Mouse (Mus musculus): ENCODE measurements at regions not wholly inside any gene's neighbourhood (a gene's known extent, or its start where the extent isn't known, plus 50 kb on each side); places are given as distances from the start of the nearest gene placed in this dataset.
A peak's percentile ranks its signal among the peaks of the same experiment; 100 is the strongest.

GRCm38 (mm10) chr9:61841222-61841621 is 73.1 kb downstream of the Rplp1 start:
- no peak for DNase-seq (ENCODE audit: low spot score)
- Histone ChIP-seq H3K9me3 (no peaks in the 10 kb centered on the region), H3K4me1 (0 out of 2 replicates have a peak, but pooled peaks cover 3% of the 10 kb centered on the region), H3K4me3 (no peak overlapping the region), H3K27me3 (replicated peaks; ENCODE audit: low read depth, poor library complexity, severe bottlenecking) (no peaks in the 10 kb centered on the region), H3K27ac (replicated peaks) (no peak overlapping the region), H3K36me3 (replicated peaks) (no peaks in the 10 kb centered on the region)
- 87% methylated on average over 8 of the region's 8 CpGs for WGBS

GRCm38 (mm10) chr9:61840353-61840752 is 74.0 kb downstream of the Rplp1 start:
- 89% methylated on average over 7 of the region's 7 CpGs for WGBS

DNA sequence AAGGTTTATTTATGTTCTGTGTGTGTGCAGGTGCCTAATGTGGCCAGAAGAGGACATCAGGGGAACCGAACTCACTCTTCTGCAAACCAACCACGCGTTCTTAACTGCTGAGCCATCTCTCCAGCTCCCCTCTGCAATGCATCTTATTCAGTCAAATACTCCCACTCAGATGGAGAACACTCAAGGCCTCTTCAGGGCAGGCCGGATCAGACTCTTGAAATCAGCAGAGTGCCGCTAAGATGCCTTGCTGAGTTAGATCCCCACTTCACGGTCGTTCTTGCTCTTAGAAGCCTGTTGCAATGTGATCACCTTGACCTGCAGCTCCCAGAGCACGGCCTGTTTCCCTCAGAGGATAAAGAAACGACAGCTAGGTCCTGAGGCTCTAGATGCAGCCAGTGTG is 81.1 kb downstream of the Rplp1 start:
- Histone ChIP-seq H3K27ac (replicated peaks) (no peak overlapping the region), H3K9me3 (no peaks in the 10 kb centered on the region), H3K4me3 (no peak overlapping the region), H3K27me3 (replicated peaks; ENCODE audit: low read depth, poor library complexity, severe bottlenecking) (peaks cover 31% of the 10 kb centered on the region), H3K36me3 (replicated peaks) (no peaks in the 10 kb centered on the region), H3K4me1 (peaks cover 3% of the 10 kb centered on the region; the same call in 1 of the 2 replicates)
- 70% methylated on average over 9 of the region's 9 CpGs for WGBS
- no peak for DNase-seq (ENCODE audit: low spot score)

More at GRCm38 (mm10) chr9:61840353-61840752, 74.0 kb downstream of the Rplp1 start:
- Histone ChIP-seq H3K9me3 (no peaks in the 10 kb centered on the region), H3K4me1 (0 out of 2 replicates have a peak, but pooled peaks cover 3% of the 10 kb centered on the region), H3K27me3 (replicated peaks; ENCODE audit: low read depth, poor library complexity, severe bottlenecking) (no peaks in the 10 kb centered on the region), H3K27ac (replicated peaks) (no peak overlapping the region), H3K4me3 (no peak overlapping the region), H3K36me3 (replicated peaks) (no peaks in the 10 kb centered on the region)
- no peak for DNase-seq (ENCODE audit: low spot score)

GRCm38 (mm10) chr9:61830236-61830635 is 84.1 kb downstream of the Rplp1 start:
- Histone ChIP-seq H3K36me3 (replicated peaks) (no peaks in the 10 kb centered on the region), H3K27me3 (replicated peaks; ENCODE audit: low read depth, poor library complexity, severe bottlenecking) (peaks cover 43% of the 10 kb centered on the region), H3K4me1 (peaks cover 9% of the 10 kb centered on the region), H3K27ac (replicated peaks) (no peak overlapping the region), H3K4me3 (no peak overlapping the region), H3K9me3 (no peaks in the 10 kb centered on the region)
- peak; percentile 17 for DNase-seq (ENCODE audit: low spot score)
- WGBS, result 79% methylated on average over 7 of the region's 7 CpGs

DNA sequence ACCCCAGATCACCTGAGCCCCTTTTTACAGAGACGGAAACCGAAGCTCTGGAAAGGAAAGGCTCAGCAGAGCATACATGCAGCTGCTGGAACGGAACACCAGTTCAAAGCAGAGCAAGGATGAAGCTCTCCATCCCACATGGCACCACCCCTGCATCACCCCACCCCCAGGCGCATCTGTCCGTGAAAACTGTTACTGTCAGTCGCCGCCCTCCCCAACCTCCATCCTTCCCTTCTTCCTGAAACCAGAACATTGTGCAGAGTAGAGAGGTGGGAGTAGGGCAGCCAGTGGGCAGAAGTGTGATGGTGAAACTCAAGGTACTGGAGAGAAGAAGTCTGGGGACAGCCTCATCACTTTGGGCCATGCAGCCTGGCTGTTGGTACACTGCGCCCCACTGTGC is 84.6 kb downstream of the Rplp1 start:
- no peak overlapping the region for H3K4me3 ChIP-seq
- WGBS, result 82% methylated on average over 8 of the region's 8 CpGs
- H3K27me3 ChIP-seq (replicated peaks; ENCODE audit: low read depth, poor library complexity, severe bottlenecking), result peaks cover 38% of the 10 kb centered on the region
- no peak overlapping the region for H3K27ac ChIP-seq (replicated peaks)
- no peaks in the 10 kb centered on the region for H3K9me3 ChIP-seq
- DNase-seq (ENCODE audit: low spot score), result no peak
- peaks cover 14% of the 10 kb centered on the region for H3K4me1 ChIP-seq
- no peaks in the 10 kb centered on the region for H3K36me3 ChIP-seq (replicated peaks)

DNA sequence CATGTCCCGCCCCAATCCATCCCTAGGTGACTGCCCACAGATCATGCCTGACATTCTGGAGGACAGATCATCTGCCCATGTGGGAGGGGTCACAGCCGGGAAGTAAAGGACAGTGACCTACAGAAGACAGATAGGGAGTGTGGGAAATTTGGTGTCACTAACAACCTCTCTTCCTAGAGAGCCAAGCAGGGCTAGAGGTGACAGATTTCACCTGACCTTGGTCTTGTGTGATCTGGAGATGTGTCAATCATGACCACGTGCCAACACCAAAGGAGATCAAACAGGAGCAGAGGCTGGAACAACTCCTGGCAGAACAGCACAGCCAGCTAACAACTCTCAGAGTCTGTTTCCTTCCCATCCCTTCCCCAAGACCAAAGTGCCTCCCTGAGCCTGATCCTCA is 85.0 kb downstream of the Rplp1 start:
- DNase-seq (ENCODE audit: low spot score), result no peak
- peaks cover 34% of the 10 kb centered on the region; the same call in 1 of the 2 replicates for H3K27me3 ChIP-seq (replicated peaks; ENCODE audit: low read depth, poor library complexity, severe bottlenecking)
- no peaks in the 10 kb centered on the region for H3K36me3 ChIP-seq (replicated peaks)
- WGBS, result 77% methylated on average over 3 of the region's 3 CpGs
- no peak overlapping the region for H3K27ac ChIP-seq (replicated peaks)
- peaks cover 15% of the 10 kb centered on the region for H3K4me1 ChIP-seq
- no peaks in the 10 kb centered on the region for H3K9me3 ChIP-seq
- H3K4me3 ChIP-seq, result no peak overlapping the region

- Histone ChIP-seq H3K27ac (replicated peaks) (no peak overlapping the region), H3K4me1 (peaks cover 12% of the 10 kb centered on the region), H3K9me3 (no peaks in the 10 kb centered on the region), H3K4me3 (no peak overlapping the region), H3K27me3 (replicated peaks; ENCODE audit: low read depth, poor library complexity, severe bottlenecking) (peaks cover 29% of the 10 kb centered on the region; the same call in 1 of the 2 replicates), H3K36me3 (replicated peaks) (no peaks in the 10 kb centered on the region)
- no peak for DNase-seq (ENCODE audit: low spot score)
- WGBS, result 89% methylated on average over 4 of the region's 4 CpGs
Observed at GRCm38 (mm10) chr9:61827721-61828120, 86.6 kb downstream of the Rplp1 start.

DNA sequence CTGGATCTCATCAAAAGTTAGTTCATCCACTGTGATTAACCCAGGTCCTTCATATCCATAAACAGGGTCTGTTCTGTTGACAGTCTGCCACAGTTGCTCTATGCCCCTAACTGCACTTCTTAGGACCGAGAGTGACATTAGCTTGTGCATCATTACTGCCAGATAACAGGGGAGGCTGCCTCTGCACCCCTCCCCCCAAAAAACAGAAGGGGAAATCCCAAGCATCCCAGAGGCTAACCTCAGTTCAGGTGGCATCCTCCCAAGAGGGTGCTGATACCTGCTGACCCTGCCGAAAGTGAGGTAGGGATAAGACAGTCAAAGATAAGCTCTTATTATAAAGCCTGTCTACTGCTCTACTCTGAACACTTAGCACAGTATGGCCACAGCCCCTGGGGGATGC is 87.3 kb downstream of the Rplp1 start:
- H3K4me3 ChIP-seq, result no peak overlapping the region
- peaks cover 12% of the 10 kb centered on the region for H3K4me1 ChIP-seq
- H3K27me3 ChIP-seq (replicated peaks; ENCODE audit: low read depth, poor library complexity, severe bottlenecking), result peaks cover 29% of the 10 kb centered on the region; the same call in 1 of the 2 replicates
- no peaks in the 10 kb centered on the region for H3K9me3 ChIP-seq
- WGBS, result 92% methylated on average over 2 of the region's 2 CpGs
- no peak overlapping the region for H3K27ac ChIP-seq (replicated peaks)
- H3K36me3 ChIP-seq (replicated peaks), result no peaks in the 10 kb centered on the region
- no peak for DNase-seq (ENCODE audit: low spot score)

DNA sequence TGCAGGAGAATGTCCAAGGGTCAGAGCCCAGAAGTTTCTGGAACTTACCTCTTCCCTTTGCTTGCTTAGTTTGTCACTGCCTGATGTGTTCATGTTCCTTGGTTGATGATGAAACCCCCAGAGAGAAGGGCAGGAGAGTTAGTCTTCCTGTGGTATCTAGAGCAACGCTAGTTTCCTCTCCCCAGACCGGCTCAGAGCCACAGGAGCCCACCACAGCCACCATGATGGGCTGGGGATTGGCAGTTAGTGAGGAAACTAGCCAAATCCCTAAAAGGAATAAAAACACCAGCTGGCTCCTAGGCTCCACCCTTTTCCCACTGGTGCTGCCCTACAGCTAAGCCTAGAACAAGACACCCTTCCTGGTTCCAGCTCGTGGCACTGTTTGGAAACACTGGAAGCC is 87.9 kb downstream of the Rplp1 start:
- 74% methylated on average over 3 of the region's 3 CpGs for WGBS
- H3K27ac ChIP-seq (replicated peaks), result no peak overlapping the region
- no peak for DNase-seq (ENCODE audit: low spot score)
- peaks cover 12% of the 10 kb centered on the region for H3K4me1 ChIP-seq
- H3K9me3 ChIP-seq, result no peaks in the 10 kb centered on the region
- no peaks in the 10 kb centered on the region for H3K36me3 ChIP-seq (replicated peaks)
- H3K27me3 ChIP-seq (replicated peaks; ENCODE audit: low read depth, poor library complexity, severe bottlenecking), result peaks cover 29% of the 10 kb centered on the region; the same call in 1 of the 2 replicates
- H3K4me3 ChIP-seq, result no peak overlapping the region

DNA sequence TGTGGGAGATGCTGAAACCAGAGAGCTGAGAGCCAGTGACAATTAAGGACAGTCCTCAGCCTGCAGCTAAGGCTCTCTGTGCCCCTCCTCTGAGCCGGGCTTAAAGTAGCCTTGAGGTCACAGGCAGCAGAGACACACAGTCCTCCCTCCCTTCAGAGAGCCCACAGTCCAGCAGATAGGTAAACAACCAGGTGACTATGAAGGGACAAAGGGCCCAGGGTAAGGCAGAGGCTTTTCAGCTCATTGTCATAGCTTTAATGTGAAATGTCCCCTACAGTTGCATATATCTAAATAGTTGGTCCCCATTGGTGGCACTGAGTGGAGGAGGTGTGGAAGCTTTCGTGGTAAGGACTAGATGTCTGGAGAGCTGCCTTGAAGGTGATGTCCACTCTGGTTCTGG is 88.5 kb downstream of the Rplp1 start:
- H3K4me1 ChIP-seq, result peaks cover 12% of the 10 kb centered on the region
- H3K4me3 ChIP-seq, result no peak overlapping the region
- no peak for DNase-seq (ENCODE audit: low spot score)
- H3K36me3 ChIP-seq (replicated peaks), result no peaks in the 10 kb centered on the region
- H3K27ac ChIP-seq (replicated peaks), result no peak overlapping the region
- H3K27me3 ChIP-seq (replicated peaks; ENCODE audit: low read depth, poor library complexity, severe bottlenecking), result peaks cover 26% of the 10 kb centered on the region; the same call in 1 of the 2 replicates
- 72% methylated on average over 2 of the region's 2 CpGs for WGBS
- H3K9me3 ChIP-seq, result no peaks in the 10 kb centered on the region

- Histone ChIP-seq H3K36me3 (replicated peaks) (no peaks in the 10 kb centered on the region), H3K4me1 (peaks cover 26% of the 10 kb centered on the region), H3K9me3 (no peaks in the 10 kb centered on the region), H3K27me3 (replicated peaks; ENCODE audit: low read depth, poor library complexity, severe bottlenecking) (no peaks in the 10 kb centered on the region), H3K27ac (replicated peaks) (no peak overlapping the region), H3K4me3 (no peak overlapping the region)
- no peak for DNase-seq (ENCODE audit: low spot score)
- WGBS, result 72% methylated on average over 1 of the region's 1 CpGs
Observed at GRCm38 (mm10) chr9:61819836-61820235, 94.5 kb downstream of the Rplp1 start.

DNA sequence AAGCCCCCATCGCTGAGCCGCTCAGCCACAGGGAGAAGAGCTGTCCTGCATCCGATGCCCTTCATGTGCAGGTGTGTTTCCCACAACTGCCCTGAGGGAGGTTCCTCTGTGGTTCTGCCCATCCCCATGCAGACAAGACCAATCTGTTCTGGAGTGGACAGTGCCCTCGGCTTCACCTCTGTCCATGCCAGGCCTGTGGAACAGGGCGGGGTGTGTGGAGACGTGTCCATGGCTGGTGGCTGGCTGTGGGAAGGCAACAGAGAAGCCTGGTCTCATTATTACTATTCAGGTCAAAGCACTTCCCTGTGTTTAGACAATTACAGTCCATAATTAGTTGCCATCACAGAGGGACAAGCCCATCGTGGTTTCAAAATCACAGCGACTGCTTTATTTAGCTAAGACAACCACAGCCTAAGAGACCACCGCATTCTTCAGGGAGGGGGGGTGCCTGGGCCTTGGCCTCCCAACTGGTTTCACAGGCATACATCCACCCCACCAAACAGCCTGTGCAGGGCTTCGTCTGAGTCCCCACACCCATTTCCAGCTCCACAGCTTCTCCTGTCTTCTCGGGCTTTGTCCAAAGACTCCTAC is 97.7 kb downstream of the Rplp1 start:
- DNase-seq (ENCODE audit: low spot score), result no peak
- 64% methylated on average over 11 of the region's 11 CpGs for WGBS
- peaks cover 24% of the 10 kb centered on the region for H3K4me1 ChIP-seq
- no peak overlapping the region for H3K4me3 ChIP-seq
- H3K27me3 ChIP-seq (replicated peaks; ENCODE audit: low read depth, poor library complexity, severe bottlenecking), result no peaks in the 10 kb centered on the region
- no peaks in the 10 kb centered on the region for H3K9me3 ChIP-seq
- H3K36me3 ChIP-seq (replicated peaks), result no peaks in the 10 kb centered on the region
- no peak overlapping the region for H3K27ac ChIP-seq (replicated peaks)

DNA sequence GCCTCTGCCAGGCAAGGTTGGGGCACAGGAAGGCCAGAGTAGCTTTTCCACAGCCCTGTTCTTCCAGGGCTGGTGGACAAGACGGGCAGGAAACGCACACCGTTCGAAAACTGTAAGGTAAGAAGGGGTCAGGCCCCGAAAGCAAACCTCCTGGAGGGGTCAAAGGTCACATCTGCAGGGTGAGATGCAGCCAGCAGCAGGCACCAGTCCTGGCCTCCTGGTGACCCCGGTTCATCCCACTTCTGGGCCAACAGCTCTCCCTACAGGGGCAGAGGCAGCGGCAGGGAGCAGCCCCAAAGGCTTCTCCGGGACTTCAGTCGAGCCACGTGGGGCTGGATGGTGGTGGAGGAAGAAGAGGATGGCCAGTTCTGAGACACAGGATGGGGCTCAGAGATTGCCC is 98.3 kb downstream of the Rplp1 start:
- Histone ChIP-seq H3K4me1 (peaks cover 24% of the 10 kb centered on the region), H3K9me3 (no peaks in the 10 kb centered on the region), H3K27me3 (replicated peaks; ENCODE audit: low read depth, poor library complexity, severe bottlenecking) (0 out of 2 replicates have a peak, but pooled peaks cover 1% of the 10 kb centered on the region), H3K27ac (replicated peaks) (peak overlapping the region; percentile 66; the same call in 1 of the 2 replicates), H3K36me3 (replicated peaks) (no peaks in the 10 kb centered on the region), H3K4me3 (no peak overlapping the region)
- 20% methylated on average over 10 of the region's 10 CpGs for WGBS
- peak; percentile 76 for DNase-seq (ENCODE audit: low spot score)
